Mouse (Mus musculus): ENCODE results near the gene Thrb.
A peak's percentile ranks its signal among the peaks of the same experiment; 100 is the strongest.

Gene Thrb

DNA sequence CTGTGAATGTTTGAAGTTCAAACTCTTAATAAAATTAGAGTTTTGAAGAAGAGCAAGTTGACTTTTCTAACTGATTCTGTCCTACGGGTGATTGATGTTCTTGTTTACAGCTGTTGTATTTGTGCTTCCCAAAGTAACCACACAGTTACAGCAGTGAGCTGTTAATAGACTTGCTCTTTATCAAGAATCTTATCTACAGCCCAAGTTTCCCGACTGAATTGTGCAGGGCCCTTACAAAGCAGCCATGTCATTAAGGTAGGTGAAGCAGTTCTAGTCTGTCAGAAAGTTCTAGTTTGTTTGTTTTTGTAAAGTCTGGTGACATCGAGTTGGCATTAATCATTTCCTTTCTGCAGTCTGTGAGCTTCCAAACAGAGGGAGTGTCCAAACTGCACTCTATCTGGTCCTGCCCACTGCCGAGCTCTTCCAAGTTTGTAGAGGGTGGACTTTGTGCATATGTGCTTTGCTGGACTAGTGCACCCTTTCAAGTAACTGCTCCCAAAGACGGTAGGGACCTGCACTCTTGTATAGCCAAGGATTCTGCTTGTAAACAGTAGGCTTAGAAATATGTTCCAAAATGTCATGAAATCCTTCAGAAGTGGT is 124.2 kb downstream of the Thrb start:
- DNase-seq (ENCODE audit: low read depth), result peak; percentile 29

DNA sequence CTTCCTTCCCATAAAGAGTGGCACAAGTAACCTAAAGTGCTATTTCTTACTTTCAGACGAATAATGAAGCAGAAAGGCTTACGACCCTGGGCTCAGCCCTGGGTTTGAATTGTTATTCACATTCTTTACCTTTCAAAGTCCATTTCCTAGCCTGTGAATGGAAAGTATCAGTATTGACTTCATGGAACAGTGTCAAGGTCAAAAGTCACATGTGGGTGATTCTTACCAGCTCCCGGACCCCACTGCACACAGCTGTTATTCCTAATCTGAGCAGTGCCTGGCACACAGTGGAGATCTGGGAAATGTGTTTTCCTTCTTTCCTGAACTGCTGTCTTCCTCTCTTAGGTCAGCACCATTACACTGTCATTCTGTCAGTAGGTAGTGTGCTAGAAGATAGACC is 125.3 kb downstream of the Thrb start:
- no peak for DNase-seq (ENCODE audit: low read depth)

DNA sequence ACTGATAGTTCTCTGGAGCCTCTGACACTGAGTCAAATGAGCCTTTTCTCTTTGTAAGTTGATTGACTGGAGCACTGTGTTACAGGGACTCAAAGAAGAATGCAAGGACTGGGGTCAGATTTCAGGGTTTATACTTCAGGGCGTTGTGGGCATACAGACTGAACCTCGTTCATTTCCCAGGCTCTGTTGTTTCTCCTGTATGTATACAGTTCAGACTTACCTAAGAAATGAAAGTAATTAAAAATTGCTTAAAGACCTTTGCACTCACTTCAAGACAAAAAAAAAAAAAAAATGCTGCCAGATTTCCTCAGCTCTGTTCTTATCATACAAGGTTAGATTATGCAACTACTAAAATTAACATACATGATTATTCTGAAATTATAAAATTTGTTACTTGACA is 126.2 kb downstream of the Thrb start:
- DNase-seq (ENCODE audit: low read depth), result no peak

DNA sequence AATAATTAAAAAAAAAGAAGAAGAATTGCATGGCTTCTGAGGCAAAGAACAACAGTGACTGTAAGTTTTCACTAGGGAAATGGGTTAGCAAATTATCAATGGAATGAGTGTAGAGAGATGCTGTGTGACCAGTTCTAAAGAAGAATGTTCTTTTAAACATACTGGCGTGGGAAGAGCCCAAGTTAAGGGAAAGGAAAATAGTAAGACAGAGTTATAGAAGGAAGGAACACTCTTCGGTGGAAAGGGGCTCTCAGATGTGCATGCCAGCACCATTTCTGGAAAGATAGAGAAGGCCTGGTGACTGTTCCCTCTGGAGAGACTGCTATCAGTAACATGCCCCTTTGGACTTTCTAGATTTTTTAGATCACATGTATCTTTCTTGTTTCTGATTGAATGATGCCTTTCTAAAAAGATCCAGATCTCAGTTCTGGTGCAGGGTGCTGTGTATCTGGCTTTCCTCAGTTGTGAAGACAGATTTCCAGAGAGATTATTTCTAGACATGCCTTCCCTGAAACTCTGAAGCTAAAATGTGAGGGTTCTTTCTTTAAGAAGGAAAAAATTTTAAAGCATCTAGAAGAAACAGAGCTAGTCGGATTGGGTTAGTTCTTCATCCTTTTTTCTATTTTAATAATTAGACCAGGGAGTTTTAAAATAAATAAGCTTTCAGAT is 144.0 kb downstream of the Thrb start:
- DNase-seq (ENCODE audit: low read depth), result no peak

DNA sequence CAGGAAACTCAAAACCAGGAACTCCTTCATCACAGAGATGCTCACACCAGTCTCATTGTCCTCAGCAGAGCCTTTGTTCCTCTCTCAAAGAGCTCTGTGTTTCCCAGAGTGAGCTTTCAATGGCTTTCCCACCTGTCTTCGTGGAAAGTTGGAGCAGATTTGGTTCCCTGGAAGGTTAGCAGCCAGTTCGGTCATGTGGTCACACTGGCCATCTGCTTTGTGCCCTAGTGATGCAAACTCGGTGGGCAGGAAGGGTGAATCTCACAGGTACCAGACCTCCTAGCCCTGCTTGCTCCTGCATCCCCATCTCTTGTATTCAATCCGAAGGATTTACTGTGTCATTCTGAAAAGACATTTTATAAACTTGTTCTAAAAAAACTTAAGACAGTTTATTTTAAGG is 151.0 kb downstream of the Thrb start:
- no peak for DNase-seq (ENCODE audit: low read depth)

DNA sequence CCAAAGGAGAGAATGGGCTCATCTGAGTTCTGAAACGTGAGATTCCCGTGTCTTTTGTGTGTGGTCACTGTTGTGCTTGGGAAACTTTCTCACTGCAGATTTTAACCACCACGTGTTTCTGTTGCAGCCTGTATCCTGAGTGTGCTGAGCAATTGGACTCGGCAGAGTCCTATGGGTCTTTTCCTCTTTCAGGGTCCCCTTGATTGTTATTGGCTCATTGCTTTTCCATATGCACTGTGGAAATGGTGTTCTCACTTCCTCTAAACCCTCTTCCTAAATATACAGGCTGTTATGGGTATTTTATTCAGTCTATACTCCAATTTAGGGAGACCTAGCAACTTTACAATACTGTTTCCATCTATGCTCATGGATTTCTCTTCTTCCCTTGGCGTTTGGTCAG is 152.4 kb downstream of the Thrb start:
- no peak for DNase-seq (ENCODE audit: low read depth)

DNA sequence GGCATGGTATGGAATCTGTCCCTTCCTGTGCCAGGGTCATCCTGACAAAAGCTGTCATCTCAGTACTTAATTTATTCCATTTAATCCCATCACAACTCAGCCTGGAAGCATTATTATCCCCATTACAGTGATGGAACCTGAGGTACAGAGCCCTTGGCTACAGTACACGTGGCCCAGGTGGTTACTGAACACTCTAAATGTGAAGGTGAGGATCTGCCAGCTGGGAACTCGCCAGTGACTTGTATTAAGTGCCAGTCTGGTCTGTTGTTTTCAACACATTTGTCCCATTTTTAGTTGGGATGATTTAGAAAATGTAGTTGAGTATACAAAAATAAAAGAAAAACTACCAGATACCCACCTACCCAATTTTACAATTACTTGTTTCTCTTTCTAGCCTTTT is 155.0 kb downstream of the Thrb start:
- DNase-seq (ENCODE audit: low read depth), result no peak

DNA sequence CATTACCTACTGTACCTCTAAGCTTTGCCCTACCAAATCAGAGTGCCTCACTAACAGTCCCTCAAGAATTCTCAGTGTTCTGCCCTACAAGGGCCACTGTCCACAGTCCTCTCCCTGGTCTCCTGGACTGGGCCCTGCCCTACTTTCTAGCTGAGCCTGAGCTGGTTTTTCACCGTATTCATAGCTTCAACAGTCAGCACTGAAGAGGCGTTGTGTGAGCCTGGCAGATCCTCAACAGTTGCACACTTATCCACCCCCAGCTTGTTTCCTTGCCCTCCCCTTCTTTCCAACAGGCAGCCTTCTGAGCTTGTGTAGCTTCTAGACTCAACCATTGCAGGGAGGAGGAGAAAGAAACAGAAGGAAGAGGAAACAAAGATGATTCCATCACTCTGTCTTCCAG is 158.0 kb downstream of the Thrb start:
- no peak for DNase-seq (ENCODE audit: low read depth)

DNA sequence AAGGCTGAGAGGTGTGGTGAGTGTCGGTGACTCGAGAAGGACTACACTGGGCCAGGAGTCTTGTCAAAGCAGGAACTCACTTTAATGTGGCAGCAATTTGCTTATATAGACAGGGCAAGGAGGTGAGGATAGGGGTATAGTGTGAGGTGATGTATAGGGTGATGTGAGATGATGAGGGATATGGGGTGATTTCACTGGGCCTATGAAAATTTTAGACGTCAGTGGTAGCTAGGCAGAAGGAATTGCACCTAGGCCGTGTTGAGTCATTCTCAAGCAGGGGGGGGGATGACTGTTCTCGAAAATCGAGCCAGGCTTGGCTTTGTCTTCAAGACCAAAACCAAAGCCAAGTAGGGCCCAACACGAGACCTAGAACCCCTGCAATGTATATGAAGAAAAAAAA is 162.7 kb downstream of the Thrb start:
- peak; percentile 41 for DNase-seq (ENCODE audit: low read depth)

DNA sequence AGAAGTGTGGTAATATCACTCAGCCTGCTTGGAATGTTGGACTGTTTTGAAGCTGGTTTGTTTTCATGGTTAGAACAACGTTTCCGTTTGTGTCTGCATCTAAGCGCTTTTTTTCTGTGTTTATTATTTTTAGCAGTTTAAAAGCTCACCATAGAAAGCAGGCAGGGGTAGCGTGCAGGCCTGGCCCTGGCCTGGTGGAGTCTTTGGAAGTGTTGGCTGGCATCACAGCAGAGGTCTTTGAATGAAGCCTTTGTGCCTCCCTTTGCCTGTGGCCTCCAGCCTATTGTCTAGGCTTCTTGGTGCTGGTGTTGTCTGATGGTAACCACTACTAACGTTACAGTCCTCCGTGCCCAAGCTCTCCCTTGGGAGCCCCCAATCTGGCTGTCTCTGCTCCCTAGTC is 167.3 kb downstream of the Thrb start:
- DNase-seq (ENCODE audit: low read depth), result peak; percentile 3

DNA sequence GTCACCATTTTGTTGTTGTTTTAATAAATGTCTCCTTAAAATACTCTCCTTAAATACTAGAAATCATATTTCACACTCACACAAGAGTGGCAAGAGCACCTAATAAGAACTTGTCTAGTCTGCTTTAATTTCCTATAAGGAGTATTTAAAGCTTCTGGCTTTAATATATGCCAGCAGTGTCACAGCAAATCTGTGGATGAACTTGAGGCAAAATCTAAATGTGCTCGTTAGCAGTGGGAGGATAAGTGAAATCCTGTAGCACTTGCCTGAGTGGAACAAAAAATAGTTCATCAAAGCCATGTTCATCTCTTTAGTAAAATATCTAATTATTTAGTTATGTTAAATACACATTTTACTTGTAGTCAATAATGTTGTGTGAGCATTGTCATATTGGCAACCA is 175.7 kb downstream of the Thrb start:
- DNase-seq (ENCODE audit: low read depth), result no peak

DNA sequence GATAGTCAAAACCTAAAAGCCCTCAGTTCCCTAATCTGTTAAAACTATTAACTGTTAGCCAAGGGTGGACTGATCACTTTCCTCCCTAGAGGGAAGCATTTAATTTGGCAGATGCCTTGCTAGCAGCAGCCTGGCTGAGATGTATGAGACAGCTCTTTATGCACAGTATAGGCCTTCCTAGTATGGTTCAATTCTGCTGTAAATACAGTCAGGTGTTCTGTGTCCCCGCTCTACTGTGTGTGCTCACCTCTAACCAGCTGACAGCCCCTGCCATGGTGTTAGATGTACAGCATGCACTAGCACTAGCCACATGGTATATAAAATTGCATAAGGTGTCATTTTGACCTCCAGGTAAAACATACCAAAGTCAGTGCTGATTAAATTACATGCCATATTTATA is 176.7 kb downstream of the Thrb start:
- DNase-seq (ENCODE audit: low read depth), result no peak

DNA sequence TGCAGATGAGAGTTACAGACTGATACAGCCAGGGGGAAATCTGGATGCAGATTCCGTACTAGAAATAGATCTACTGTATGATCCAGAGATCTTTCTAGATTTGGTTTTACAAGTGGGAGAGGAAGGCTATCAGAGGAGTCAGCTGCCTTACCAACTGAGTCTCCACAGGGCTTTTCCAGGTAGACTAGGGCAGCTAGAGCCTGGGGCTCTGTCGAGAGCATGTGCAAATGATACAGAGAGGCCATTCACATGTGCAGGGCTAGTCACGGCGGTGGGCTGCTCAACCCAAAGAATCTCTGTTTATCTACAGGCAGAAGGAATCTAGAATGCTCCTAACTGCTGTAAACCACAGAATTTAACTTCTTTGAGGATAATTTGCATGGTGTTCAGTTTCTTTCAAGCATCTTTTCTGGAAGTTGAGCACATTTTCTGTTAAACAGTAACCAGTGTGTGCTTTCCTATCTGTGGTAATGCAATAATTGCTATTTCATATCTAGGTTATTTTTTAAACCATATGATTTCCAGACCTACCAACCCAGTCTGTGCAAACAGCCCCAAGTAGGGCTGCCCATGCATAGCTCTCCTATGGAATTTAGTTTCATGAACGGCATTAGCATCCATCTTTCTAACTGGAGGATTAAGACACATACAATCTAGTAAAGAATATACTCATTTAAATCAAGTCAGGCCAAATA is 185.1 kb downstream of the Thrb start:
- no peak for DNase-seq (ENCODE audit: low read depth)

DNA sequence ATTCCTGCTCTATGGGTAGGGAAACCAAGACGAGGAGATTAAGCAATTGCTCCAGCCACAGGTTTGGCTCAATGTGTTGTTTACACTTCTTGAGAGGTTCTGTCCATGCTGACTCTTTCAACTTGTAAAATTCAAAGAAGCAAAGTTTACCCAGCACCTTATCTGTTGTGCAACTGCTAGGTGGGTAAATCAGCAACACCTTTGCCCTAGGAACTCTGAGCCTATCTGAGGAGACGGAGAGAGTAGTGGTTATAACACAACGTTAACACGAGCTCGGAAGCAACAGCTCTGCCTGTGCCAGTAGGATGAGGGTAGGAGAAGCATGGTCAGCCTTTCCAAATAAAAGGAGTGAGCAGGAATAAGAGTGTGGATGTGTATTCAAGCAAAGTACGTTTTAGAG is 185.8 kb downstream of the Thrb start:
- no peak for DNase-seq (ENCODE audit: low read depth)

DNA sequence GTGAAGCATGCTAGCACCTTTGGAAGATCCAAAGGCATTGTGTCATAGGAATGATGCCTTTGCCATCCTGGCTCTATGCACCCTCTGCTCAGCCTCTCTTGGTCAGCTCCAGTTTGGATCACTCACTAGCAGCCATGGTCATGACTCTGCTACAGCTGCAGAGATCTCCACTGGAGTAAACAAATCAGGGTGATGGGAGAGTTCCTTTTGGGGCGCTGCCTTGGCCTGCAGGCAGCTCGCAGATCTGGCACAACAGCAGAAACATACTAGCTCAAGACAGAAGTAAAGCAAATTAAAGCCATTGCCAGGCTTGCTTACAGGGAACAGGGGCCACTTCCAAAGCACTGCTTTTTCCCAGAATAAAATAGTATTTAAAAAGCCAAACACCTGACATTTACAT is 186.6 kb downstream of the Thrb start:
- no peak for DNase-seq (ENCODE audit: low read depth)

DNA sequence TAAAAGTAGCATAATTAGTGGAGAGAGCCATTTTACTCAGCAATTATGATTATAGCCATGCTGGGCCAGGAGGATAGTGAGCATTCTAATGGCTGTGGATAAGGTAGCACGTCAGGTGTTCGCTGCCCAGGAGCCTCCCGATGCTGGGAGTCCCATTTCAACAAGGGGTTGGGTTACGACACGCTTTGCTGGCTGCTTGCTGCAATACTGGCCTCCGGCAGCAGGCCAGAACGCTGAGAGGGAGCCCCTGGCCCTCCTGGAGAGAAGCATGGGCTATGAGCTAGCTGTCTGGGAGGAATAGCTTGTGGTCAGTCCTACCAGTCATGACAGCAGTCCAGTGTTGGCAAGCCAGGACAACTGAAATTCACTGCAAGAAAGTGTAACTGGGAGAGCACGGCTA is 187.2 kb downstream of the Thrb start:
- no peak for DNase-seq (ENCODE audit: low read depth)

DNA sequence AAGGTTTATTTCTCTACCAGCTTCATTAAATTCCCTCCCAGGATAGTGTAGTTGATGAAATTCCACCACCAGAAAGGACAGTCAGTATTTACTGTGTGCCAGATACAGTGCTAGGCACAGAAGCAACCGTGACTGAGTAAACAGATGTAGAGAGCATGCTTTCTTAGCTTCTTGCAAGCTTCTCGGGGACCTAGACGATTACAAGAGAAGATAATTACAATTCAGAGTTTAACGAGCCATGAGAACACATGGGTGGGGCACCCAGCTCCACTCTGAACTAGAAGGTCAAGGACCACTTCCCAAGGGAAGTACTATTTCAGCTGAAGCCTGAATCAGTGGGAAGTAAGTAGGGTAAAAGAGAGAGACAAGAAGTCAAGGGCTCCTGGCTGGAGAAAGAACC is 190.3 kb downstream of the Thrb start:
- no peak for DNase-seq (ENCODE audit: low read depth)

DNA sequence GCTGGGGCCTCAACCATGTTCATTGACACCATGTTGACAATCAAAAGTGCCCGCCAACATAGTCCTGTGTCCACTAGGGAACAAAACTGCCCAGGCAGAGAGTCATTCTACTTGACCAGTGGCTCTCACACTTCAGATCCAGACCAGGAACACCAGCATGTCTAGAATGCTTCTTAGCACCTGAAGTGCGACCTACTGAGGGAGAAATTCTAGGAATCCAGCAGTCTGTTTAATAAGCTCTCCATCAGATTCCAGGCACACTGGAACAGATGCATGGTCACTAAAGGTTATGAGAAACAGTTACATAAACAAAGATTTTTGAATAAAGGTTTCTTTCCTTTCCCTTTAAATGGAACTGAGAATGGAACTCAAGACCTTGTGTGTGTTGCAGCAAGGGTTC is 192.2 kb downstream of the Thrb start:
- DNase-seq (ENCODE audit: low read depth), result no peak

DNA sequence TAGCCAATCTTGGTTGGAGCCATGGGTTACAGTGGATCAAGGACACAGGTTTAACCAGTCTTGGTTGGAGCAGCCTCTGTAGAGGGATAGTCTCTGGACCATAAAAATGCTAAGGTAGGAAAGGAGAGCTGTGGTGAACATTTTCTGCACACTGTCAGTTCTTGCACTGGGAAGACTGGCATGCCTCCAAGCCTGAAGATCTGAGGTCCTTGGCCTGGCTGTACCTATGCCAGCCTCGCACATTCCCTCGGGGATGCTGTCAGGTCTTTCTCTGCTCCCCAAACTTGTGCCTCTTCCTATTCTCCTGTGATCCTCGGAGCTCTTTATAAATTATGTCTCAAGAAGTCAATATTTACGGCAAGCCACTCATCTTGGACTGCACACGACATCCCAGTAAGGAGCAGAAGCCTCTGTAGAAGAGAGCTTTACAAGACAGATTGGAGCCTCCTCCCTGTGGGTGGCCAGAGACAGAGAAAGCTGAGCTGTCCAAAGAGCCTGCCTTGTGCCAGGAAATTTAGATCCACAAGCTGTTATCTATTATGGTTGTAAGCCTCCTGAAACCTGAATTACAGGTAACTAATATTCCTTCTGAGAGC is 199.8 kb downstream of the Thrb start:
- DNase-seq (ENCODE audit: low read depth), result no peak

DNA sequence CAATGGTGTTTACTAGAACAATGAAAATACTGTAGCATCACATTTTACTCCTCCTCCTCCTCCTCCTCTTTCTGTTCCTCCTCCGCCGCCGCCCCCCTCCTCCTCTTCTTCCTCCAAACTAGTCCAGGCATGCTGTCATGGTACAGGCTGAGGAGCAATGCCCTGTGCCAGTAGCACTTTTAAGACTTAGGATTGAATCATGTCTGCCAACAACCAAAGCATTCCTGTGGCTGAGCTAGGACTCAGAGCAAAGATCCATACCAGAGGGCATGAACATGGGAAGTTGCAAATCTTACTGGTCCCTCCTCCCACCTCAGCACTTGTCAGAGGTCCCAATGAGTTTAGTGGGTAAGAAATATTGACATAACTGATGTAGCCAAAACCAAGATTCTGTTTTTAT is 202.6 kb downstream of the Thrb start:
- peak; percentile 8 for DNase-seq (ENCODE audit: low read depth)

DNA sequence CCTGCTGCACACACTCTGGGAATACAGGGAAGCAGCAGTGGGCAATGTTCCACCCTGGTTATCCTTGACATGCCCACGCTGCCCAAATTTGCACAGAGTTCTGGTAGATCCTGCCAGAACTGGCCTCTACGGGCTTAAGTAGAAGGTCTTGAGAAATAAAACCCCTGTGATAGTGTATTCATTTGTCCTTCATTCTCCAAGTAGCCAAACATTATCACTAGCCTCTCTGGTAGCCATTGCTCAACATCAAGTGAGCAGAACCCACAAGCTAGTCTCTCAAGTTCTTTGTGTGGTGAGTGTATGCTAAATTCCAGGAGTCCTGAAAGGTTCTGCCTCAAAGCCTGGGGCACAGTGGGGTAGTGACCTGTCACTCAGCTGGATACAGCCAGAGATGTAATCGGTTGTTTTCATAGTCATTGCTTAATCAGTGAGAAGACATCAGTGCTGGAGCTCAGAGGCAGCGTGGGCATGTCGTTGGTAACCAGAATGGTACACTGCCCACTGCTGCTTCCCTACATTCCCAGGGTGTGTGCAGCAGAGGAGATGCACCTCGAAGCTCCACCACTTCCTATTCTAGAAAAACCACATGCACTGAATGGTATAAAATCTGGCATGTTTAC is 203.8 kb downstream of the Thrb start:
- no peak for DNase-seq (ENCODE audit: low read depth)

DNA sequence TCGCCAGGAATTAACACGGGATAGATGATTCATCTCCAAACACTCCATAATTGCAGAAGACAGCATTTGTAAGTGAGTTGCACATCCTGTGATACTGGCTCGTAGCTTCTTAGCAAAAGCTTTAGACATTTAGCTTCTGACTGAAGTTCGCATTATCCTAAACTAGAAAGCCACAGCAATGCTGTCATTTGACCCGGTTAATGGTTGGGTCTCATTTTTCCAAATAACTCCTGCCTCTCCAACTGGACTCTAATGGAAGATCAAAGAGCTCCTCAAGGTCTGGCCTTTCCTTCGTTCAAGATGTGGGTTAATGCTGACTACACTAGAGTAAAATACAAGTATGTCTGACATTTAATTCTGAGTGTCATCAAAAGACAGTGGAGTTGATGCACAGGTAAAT is 208.3 kb downstream of the Thrb start:
- DNase-seq (ENCODE audit: low read depth), result no peak

DNA sequence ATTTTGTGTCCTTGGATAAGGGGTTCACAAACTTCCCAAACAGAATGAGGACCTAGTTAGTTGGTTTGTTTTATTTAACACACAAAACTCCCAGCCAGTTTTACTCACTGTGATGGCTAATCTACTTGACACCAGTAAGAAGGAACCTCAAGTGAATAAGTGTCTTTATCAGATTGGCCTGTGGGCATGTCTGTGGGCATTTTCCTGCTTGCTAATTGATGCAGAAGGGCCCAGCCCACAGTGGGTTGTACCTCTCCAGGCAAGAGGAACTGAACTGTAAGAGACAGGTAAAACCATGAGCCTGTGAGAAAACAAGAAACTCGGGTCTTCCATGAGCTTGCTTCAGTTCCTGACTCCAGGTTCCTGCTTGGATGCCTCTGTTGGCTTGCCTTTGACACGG is 215.9 kb downstream of the Thrb start:
- DNase-seq (ENCODE audit: low read depth), result no peak
